Mouse (Mus musculus) forebrain, embryonic 14.5 days (tissue): ENCODE data around the gene Tgm2. TPM values are rescaled to one million over a fixed set of nuclear protein-coding genes. Genes with fewer than 3 reads are reported as not detected.
A peak's percentile ranks its signal among the peaks of the same experiment; 100 is the strongest.

Experiments
- ATAC-seq: fragments of 200-750 bp; cut with Nextera tagmentation; 2 replicates; pipeline ENCODE4 v1.8.0; 2017; ENCODE audit warnings: mild to moderate bottlenecking, moderate library complexity
- DNase-seq: peaks from one replicate; pipeline ENCODE4 v3.0.0-alpha.2; 2015; ENCODE audit warnings: low spot score
- H3K27ac ChIP-seq: fragments of 300-500 bp; sonication (generic); 2 replicates; pipeline ENCODE4 v1.5.1; 2014; ENCODE audit warnings: low read depth, mild to moderate bottlenecking, control low read depth, low read length, moderate library complexity
- H3K27me3 ChIP-seq: fragments of 300-500 bp; sonication (generic); replicated peaks from 2 replicates; pipeline ENCODE4 v1.6.1; 2014; ENCODE audit warnings: low read length, control low read depth, mixed read lengths; ENCODE audit not compliant: control insufficient read depth, insufficient read depth
- H3K36me3 ChIP-seq: fragments of 300-500 bp; sonication (generic); 2 replicates; pipeline ENCODE4 v1.6.1; 2014; ENCODE audit warnings: low read length, control low read depth; ENCODE audit not compliant: control insufficient read depth, insufficient read depth
- H3K4me1 ChIP-seq: fragments of 300-500 bp; sonication (generic); 2 replicates; pipeline ENCODE4 v1.6.1; 2014; ENCODE audit warnings: antibody characterized with exemption, low read length, control low read depth; ENCODE audit not compliant: control insufficient read depth, insufficient read depth
- H3K4me2 ChIP-seq: fragments of 300-500 bp; sonication (generic); 2 replicates; pipeline ENCODE4 v1.6.1; 2014; ENCODE audit warnings: mild to moderate bottlenecking, control low read depth, low read length
- H3K4me3 ChIP-seq: fragments of 300-500 bp; sonication (generic); 2 replicates; pipeline ENCODE4 v1.5.1; 2014; ENCODE audit warnings: low read depth, low read length, control low read depth
- H3K9ac ChIP-seq: fragments of 300-500 bp; sonication (generic); 2 replicates; pipeline ENCODE4 v1.6.1; 2014; ENCODE audit warnings: mild to moderate bottlenecking, low read length, control low read depth, moderate library complexity
- H3K9me3 ChIP-seq: fragments of 300-500 bp; sonication (generic); replicated peaks from 2 replicates; pipeline ENCODE4 v1.6.1; 2016; ENCODE audit warnings: low read length, control low read depth, mixed read lengths; ENCODE audit not compliant: control insufficient read depth
- WGBS: fragments of 180-500 bp; shearing (Covaris S2); extraction: QIAGEN DNeasy Blood & Tissue Kit; methylation state at CpG from one replicate; pipeline ENCODE4 v1.1.7; 2014; 5-methylcytosine and 5-hydroxymethylcytosine counted together
- polyA plus RNA-seq: library from polyadenylated mRNA; unstranded; fragments of >200 nt; fragmentation: Nextera tagmentation; extraction: Ambion mirVana; gene quantifications from 2 replicates; pipeline ENCODE4 v1.2.1, GENCODE M21; 2014

The Tgm2 gene
- polyA plus RNA-seq, 1 experiment from 2014 or later: 5.0 TPM

GRCm38 (mm10) chr2:158151077-158151476 is 4.8 kb upstream of the Tgm2 start:
- WGBS: 98% methylated on average over 3 of the region's 3 CpGs
- H3K4me2 ChIP-seq: no peak overlapping the region
- ATAC-seq: no peak

GRCm38 (mm10) chr2:158146971-158147370 is 735 bp upstream of the Tgm2 start:
- 94% methylated on average over 8 of the region's 8 CpGs for WGBS
- DNase-seq (no peak), ATAC-seq (no peak)
- Histone ChIP-seq H3K9me3 (0 out of 2 replicates have a peak, but pooled peaks cover 5% of the 10 kb centered on the region), H3K4me2 (no peak overlapping the region), H3K4me1 (no peaks in the 10 kb centered on the region), H3K36me3 (no peaks in the 10 kb centered on the region), H3K27ac (no peak overlapping the region), H3K4me3 (no peak overlapping the region), H3K9ac (no peak overlapping the region), H3K27me3 (no peaks in the 10 kb centered on the region)

More at GRCm38 (mm10) chr2:158151077-158151476, 4.8 kb upstream of the Tgm2 start:
- Histone ChIP-seq H3K27me3 (no peaks in the 10 kb centered on the region), H3K27ac (no peak overlapping the region), H3K36me3 (no peaks in the 10 kb centered on the region), H3K9me3 (0 out of 2 replicates have a peak, but pooled peaks cover 5% of the 10 kb centered on the region), H3K4me3 (no peak overlapping the region), H3K4me1 (peaks cover 6% of the 10 kb centered on the region; the same call in 1 of the 2 replicates), H3K9ac (no peak overlapping the region)
- DNase-seq: no peak

DNA sequence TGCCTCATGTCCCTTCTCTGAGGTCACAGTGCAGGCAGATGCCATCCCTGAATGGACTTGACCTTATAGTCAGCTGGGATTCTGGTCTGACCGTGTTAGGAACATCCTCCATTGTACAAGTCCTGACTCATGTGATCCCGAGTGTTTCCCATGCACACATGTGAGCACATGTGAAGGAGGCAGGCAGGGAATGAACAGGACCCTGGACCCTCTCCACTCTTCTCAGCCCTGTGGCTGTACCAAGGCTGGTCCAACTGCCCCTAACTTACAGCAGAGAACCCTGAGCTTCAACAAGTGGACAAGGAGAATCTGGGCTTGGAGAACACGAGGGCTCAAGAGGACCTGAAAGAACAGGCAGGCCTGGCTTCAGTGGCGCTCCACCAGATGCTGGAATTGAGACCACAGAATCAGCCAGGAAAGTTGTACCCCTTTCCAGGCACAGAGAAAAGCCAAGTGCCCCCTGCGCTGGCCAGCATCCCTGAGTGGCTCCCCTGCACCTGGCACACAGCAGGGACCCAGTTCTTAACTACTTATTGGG is 639 bp downstream of the Tgm2 start:
- Histone ChIP-seq H3K27me3 (no peaks in the 10 kb centered on the region), H3K4me2 (peak overlapping the region; percentile 50), H3K9ac (no peak overlapping the region), H3K9me3 (no peaks in the 10 kb centered on the region), H3K4me3 (no peak overlapping the region; the same call in 1 of the 2 replicates), H3K27ac (no peak overlapping the region), H3K4me1 (no peaks in the 10 kb centered on the region), H3K36me3 (no peaks in the 10 kb centered on the region)
- ATAC-seq (no peak), DNase-seq (no peak)
- 66% methylated on average over 5 of the region's 5 CpGs for WGBS

GRCm38 (mm10) chr2:158144750-158145527 is 1.3 kb downstream of the Tgm2 start:
- Histone ChIP-seq H3K4me3 (no peak overlapping the region), H3K36me3 (no peaks in the 10 kb centered on the region)

DNA sequence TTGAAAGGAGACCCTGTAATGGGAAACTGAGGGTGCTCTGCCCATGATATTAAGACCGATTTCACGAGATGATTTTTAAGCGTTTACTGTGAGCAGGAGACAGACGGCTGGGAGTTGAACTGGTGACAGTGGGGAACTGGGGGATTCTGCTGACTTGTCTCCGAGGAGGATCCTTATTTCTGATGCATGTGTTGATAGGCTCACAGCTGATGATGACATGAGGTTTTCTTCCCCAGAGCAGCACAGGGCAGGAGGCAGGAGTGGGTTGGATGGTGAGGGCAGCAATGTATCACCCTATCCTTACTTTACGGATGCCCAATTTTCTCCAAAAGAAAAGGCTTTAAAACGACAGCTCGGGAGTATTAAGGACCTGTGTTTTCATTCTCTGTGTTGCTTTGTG is 2.0 kb downstream of the Tgm2 start:
- Histone ChIP-seq H3K4me2 (no peak overlapping the region), H3K4me3 (no peak overlapping the region)

More at GRCm38 (mm10) chr2:158144750-158145527, 1.3 kb downstream of the Tgm2 start:
- ATAC-seq (no peak), DNase-seq (no peak)
- Histone ChIP-seq H3K9me3 (no peaks in the 10 kb centered on the region), H3K4me1 (no peaks in the 10 kb centered on the region), H3K9ac (no peak overlapping the region), H3K27ac (no peak overlapping the region), H3K27me3 (no peaks in the 10 kb centered on the region), H3K4me2 (no peak overlapping the region)
- 88% methylated on average over 6 of the region's 6 CpGs for WGBS

DNA sequence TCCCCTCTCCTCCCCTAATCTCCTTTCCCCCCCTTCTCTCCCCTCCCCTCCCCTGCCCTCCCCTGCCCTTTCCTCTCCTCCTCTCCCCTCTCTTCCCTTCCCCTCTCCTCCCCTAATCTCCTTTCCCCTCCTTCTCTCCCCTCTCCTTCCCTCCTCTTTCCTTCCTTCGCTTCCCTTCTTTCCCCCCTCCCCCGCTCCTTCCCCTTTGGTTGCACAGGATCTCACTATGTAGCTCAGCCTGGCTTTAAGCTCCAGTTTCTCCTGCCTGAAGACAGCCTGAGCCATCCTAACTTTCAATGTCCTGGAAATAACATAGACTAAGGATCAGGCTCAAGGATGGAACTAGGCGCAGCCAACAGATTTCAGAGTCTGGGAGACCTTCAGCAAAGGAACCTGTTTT is 2.4 kb downstream of the Tgm2 start:
- DNase-seq (no peak), ATAC-seq (no peak)
- no peak overlapping the region for H3K27ac ChIP-seq
- no peak overlapping the region for H3K4me2 ChIP-seq
- H3K9me3 ChIP-seq: no peaks in the 10 kb centered on the region
- 62% methylated on average over 3 of the region's 3 CpGs for WGBS
- no peaks in the 10 kb centered on the region for H3K27me3 ChIP-seq
- H3K4me1 ChIP-seq: peaks cover 4% of the 10 kb centered on the region; the same call in 1 of the 2 replicates
- no peaks in the 10 kb centered on the region for H3K36me3 ChIP-seq
- H3K4me3 ChIP-seq: no peak overlapping the region
- H3K9ac ChIP-seq: no peak overlapping the region

More for the DNA sequence above, 2.0 kb downstream of the Tgm2 start:
- Histone ChIP-seq H3K4me1 (peaks cover 3% of the 10 kb centered on the region; the same call in 1 of the 2 replicates), H3K27me3 (no peaks in the 10 kb centered on the region), H3K27ac (no peak overlapping the region), H3K36me3 (no peaks in the 10 kb centered on the region), H3K9ac (no peak overlapping the region), H3K9me3 (no peaks in the 10 kb centered on the region)
- ATAC-seq (no peak), DNase-seq (no peak)
- 45% methylated on average over 8 of the region's 8 CpGs for WGBS

- DNase-seq (no peak), ATAC-seq (no peak)
- Histone ChIP-seq H3K9ac (no peak overlapping the region), H3K36me3 (no peaks in the 10 kb centered on the region), H3K4me3 (no peak overlapping the region), H3K4me2 (no peak overlapping the region), H3K27me3 (no peaks in the 10 kb centered on the region), H3K4me1 (peaks cover 4% of the 10 kb centered on the region; the same call in 1 of the 2 replicates), H3K27ac (no peak overlapping the region), H3K9me3 (no peaks in the 10 kb centered on the region)
- WGBS: 87% methylated on average over 18 of the region's 18 CpGs
These were observed 3.3 kb downstream of the Tgm2 start for GRCm38 (mm10) chr2:158142981-158143380.

- ATAC-seq (no peak), DNase-seq (no peak)
- 88% methylated on average over 7 of the region's 7 CpGs for WGBS
- Histone ChIP-seq H3K27ac (no peak overlapping the region), H3K4me2 (no peak overlapping the region), H3K36me3 (no peaks in the 10 kb centered on the region), H3K9me3 (no peaks in the 10 kb centered on the region), H3K9ac (no peak overlapping the region), H3K4me3 (no peak overlapping the region), H3K4me1 (peaks cover 4% of the 10 kb centered on the region; the same call in 1 of the 2 replicates), H3K27me3 (no peaks in the 10 kb centered on the region)
These were observed 4.4 kb downstream of the Tgm2 start for GRCm38 (mm10) chr2:158141690-158142440.
